Mouse (Mus musculus) left cerebral cortex, adult 2 months (tissue): ENCODE measurements around the gene Pnmal1. TPM values are rescaled to one million over a fixed set of nuclear protein-coding genes. Genes with fewer than 3 reads are reported as not detected.

ENCODE experiments used
- DNase-seq, 2 experiments: peaks; one replicate each; pipeline ENCODE4 v3.0.0; 2021 to 2022; ENCODE audit warnings: low spot score in 2 of 2, mixed read lengths in 1 of 2; ENCODE audit errors: extremely low spot score in 1 of 2
- H3K27ac ChIP-seq: fragments of 200-600 bp; 2 replicates; pipeline ENCODE4 v1.8.1; 2022
- H3K4me3 ChIP-seq: fragments of 200-600 bp; 2 replicates; pipeline ENCODE4 v1.8.1; 2022
- CTCF ChIP-seq: fragments of 200-600 bp; IDR thresholded peaks from 2 replicates; pipeline ENCODE4 v1.8.1; 2022; ENCODE audit warnings: antibody characterized with exemption, mild to moderate bottlenecking, moderate library complexity
- intact Hi-C: fragments of 180-260 bp; cut with DNase I; formaldehyde crosslinking; loops from one replicate; pipeline ENCODE4 v1.15.1; 2025
- long read RNA-seq, 2 experiments: library from polyadenylated mRNA; stranded (forward); transcript quantifications; one replicate each; pipeline ENCODE4 v2.0.0; 2021; ENCODE audit warnings: borderline mapping rate in 2 of 2
- total RNA-seq, 2 experiments: library from RNA; stranded (reverse); gene quantifications; 2 replicates each; pipeline ENCODE4 v1.2.3; 2021

The Pnmal1 gene
- total RNA-seq = 100 to 1,000 TPM; 106 to 118 TPM
- long read RNA-seq, experiment 1, full-length matches to known transcripts = 143 of 185 reads
- long read RNA-seq, experiment 1, partial matches to known transcripts = 23 of 185 reads
- long read RNA-seq, experiment 1, other reads (novel, unspliced or antisense) = 19 of 185 reads
- long read RNA-seq, experiment 2, full-length matches to known transcripts = 77 of 105 reads
- long read RNA-seq, experiment 2, partial matches to known transcripts = 17 of 105 reads
- long read RNA-seq, experiment 2, other reads (novel, unspliced or antisense) = 11 of 105 reads

GRCm38 (mm10) chr7:16959539-16960187, at the start of gene Pnmal1:
TSS of gene Pnmal1 (plus strand) at chr7:16959679.
- peak within 1 kb of the TSS; percentile 57 for H3K4me3 ChIP-seq
- DNase-seq = peak; percentile 90 to 92
- no peak for TF ChIP-seq CTCF
- intact Hi-C loops = no loop called here
- peak within 1 kb of the TSS; percentile 93 for H3K27ac ChIP-seq

- intact Hi-C loops = loop anchor here (5.0 kb wide), 1 partner anchor 163 kb away; no protein-coding TSS in a partner anchor
These were observed 49.6 kb upstream of the Pnmal1 start for GRCm38 (mm10) chr7:16909909-16910308.

GRCm38 (mm10) chr7:16911904-16912303, 47.6 kb upstream of the Pnmal1 start:
- TF ChIP-seq CTCF = no peak
- Histone ChIP-seq H3K4me3 (no peak overlapping the region), H3K27ac (no peak overlapping the region)
- intact Hi-C loops = loop anchor here (5.0 kb wide), 1 partner anchor 165 kb away; no protein-coding TSS in a partner anchor
- DNase-seq = no peak

More at GRCm38 (mm10) chr7:16909909-16910308, 49.6 kb upstream of the Pnmal1 start:
- H3K27ac ChIP-seq = no peak overlapping the region
- H3K4me3 ChIP-seq = no peak overlapping the region
- TF ChIP-seq CTCF = no peak
- DNase-seq = no peak

GRCm38 (mm10) chr7:16912360-16912759, 47.1 kb upstream of the Pnmal1 start:
- Histone ChIP-seq H3K4me3 (no peak overlapping the region), H3K27ac (no peak overlapping the region)
- TF ChIP-seq CTCF = no peak
- DNase-seq = no peak
- intact Hi-C loops = loop anchor here (5.0 kb wide), 1 partner anchor 165 kb away; no protein-coding TSS in a partner anchor

GRCm38 (mm10) chr7:16913806-16914452, 45.5 kb upstream of the Pnmal1 start:
- intact Hi-C loops = loop anchor here (1.0 to 5.0 kb wide), 2 partner anchors 19 to 167 kb away; no protein-coding TSS in a partner anchor
- DNase-seq = peak; percentile 73 to 79
- no peak overlapping the region for H3K4me3 ChIP-seq
- TF ChIP-seq CTCF = peak; percentile 92
- H3K27ac ChIP-seq = no peak overlapping the region

- no peak overlapping the region for H3K27ac ChIP-seq
- intact Hi-C loops = loop anchor here (5.0 kb wide), 1 partner anchor 167 kb away; no protein-coding TSS in a partner anchor
- no peak overlapping the region for H3K4me3 ChIP-seq
- TF ChIP-seq CTCF = no peak
- DNase-seq = no peak
These were observed 44.8 kb upstream of the Pnmal1 start for GRCm38 (mm10) chr7:16914453-16915343.

GRCm38 (mm10) chr7:16915461-16916340, 43.8 kb upstream of the Pnmal1 start:
- no peak overlapping the region for H3K27ac ChIP-seq
- intact Hi-C loops = no loop called here
- TF ChIP-seq CTCF = no peak
- DNase-seq = no peak
- H3K4me3 ChIP-seq = no peak overlapping the region

- DNase-seq = no peak
- intact Hi-C loops = no loop called here
- peak overlapping the region; percentile 69; the same call in 1 of the 2 replicates for H3K27ac ChIP-seq
These were observed 42.9 kb upstream of the Pnmal1 start for GRCm38 (mm10) chr7:16916342-16917265.

GRCm38 (mm10) chr7:16917447-16917846, 42.0 kb upstream of the Pnmal1 start:
- no peak for TF ChIP-seq CTCF
- no peak overlapping the region for H3K4me3 ChIP-seq
- no peak for DNase-seq
- peak overlapping the region; percentile 69 for H3K27ac ChIP-seq
- intact Hi-C loops = no loop called here

More at GRCm38 (mm10) chr7:16916342-16917265, 42.9 kb upstream of the Pnmal1 start:
- H3K4me3 ChIP-seq = no peak overlapping the region
- TF ChIP-seq CTCF = no peak; the same call in 1 of the 2 replicates
